Mouse (Mus musculus) ES-E14 (cell line): ENCODE data around the gene Anks1b.

ENCODE experiments used
- CHD2 ChIP-seq: IDR thresholded peaks from 2 replicates; pipeline ENCODE4 v1.6.1; 2014; ENCODE audit warnings: mild to moderate bottlenecking, low read depth, low read length, inconsistent platforms
- HCFC1 ChIP-seq: IDR thresholded peaks from 2 replicates; pipeline ENCODE4 v1.6.1; 2012; ENCODE audit warnings: low read length, inconsistent platforms, borderline replicate concordance; ENCODE audit not compliant: insufficient read depth
- ZNF384 ChIP-seq: IDR thresholded peaks from 2 replicates; pipeline ENCODE4 v1.6.1; 2012; ENCODE audit warnings: low read depth, low read length, inconsistent platforms

DNA sequence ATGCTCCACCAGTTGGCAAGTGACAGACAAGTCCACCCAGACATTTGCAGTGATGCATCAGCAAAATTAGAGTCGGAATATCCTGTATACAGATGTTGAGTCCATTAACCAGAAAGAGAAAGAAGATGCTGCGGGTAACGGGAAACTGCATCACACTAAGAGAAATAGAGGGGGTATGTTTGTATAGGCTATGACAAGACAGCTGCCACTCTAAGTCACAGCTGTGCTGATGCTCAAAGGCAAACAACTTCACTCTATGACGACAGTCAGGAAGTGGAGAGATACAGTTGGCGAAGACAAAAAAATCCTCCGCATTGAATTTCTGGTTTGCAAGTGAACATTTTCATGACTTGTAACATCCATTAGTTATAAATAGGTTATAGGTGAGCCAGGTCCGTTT, 897.7 kb downstream of the Anks1b start:
- no peak for TF ChIP-seq ZNF384
- TF ChIP-seq CHD2: no peak
- TF ChIP-seq HCFC1: no peak
